Mouse (Mus musculus) forebrain, postnatal 0 days (tissue): Measurements from ENCODE around the gene Asb1. TPM values are rescaled to one million over a fixed set of nuclear protein-coding genes. Genes with fewer than 3 reads are reported as not detected.

Source experiments
- ATAC-seq: fragments of 200-750 bp; cut with Nextera tagmentation; 2 replicates; pipeline ENCODE4 v1.8.0; 2017; ENCODE audit warnings: mild to moderate bottlenecking, moderate library complexity
- DNase-seq: peaks from one replicate; pipeline ENCODE4 v3.0.0-alpha.2; 2015
- H3K27ac ChIP-seq: fragments of 300-500 bp; sonication (generic); 2 replicates; pipeline ENCODE4 v1.5.1; 2014; ENCODE audit warnings: low read depth, mild to moderate bottlenecking, antibody characterized with exemption, low read length, moderate library complexity, mixed read lengths
- H3K27me3 ChIP-seq: fragments of 300-500 bp; sonication (generic); 2 replicates; pipeline ENCODE4 v1.6.1; 2014; ENCODE audit warnings: mild to moderate bottlenecking, low read length, mixed read lengths; ENCODE audit not compliant: insufficient read depth
- H3K36me3 ChIP-seq: fragments of 300-500 bp; sonication (generic); 2 replicates; pipeline ENCODE4 v1.6.1; 2014; ENCODE audit warnings: mild to moderate bottlenecking, moderate library complexity; ENCODE audit not compliant: insufficient read depth
- H3K4me1 ChIP-seq: fragments of 300-500 bp; sonication (generic); 2 replicates; pipeline ENCODE4 v1.6.1; 2014; ENCODE audit warnings: antibody characterized with exemption; ENCODE audit not compliant: insufficient read depth
- H3K4me2 ChIP-seq: fragments of 300-500 bp; sonication (generic); 2 replicates; pipeline ENCODE4 v1.6.1; 2014; ENCODE audit warnings: low read depth, mild to moderate bottlenecking, moderate library complexity
- H3K4me3 ChIP-seq: fragments of 300-500 bp; sonication (generic); 2 replicates; pipeline ENCODE4 v1.5.1; 2014; ENCODE audit warnings: low read depth, low read length, mixed read lengths
- H3K9ac ChIP-seq: fragments of 300-500 bp; sonication (generic); 2 replicates; pipeline ENCODE4 v1.6.1; 2014; ENCODE audit warnings: mild to moderate bottlenecking
- H3K9me3 ChIP-seq: fragments of 300-500 bp; sonication (generic); 2 replicates; pipeline ENCODE4 v1.6.1; 2016; ENCODE audit warnings: low read length
- CTCF ChIP-seq: sonication (generic); IDR thresholded peaks from 2 replicates; pipeline ENCODE4 v1.5.1; 2016; ENCODE audit warnings: antibody characterized with exemption, control low read depth, low read depth
- WGBS: fragments of 180-500 bp; shearing (Covaris S2); extraction: QIAGEN DNeasy Blood & Tissue Kit; methylation state at CpG from one replicate; pipeline ENCODE4 v1.1.7; 2014; 5-methylcytosine and 5-hydroxymethylcytosine counted together
- polyA plus RNA-seq: library from polyadenylated mRNA; unstranded; fragments of >200 nt; fragmentation: Nextera tagmentation; extraction: Ambion mirVana; gene quantifications from 2 replicates; pipeline ENCODE4 v1.2.1, GENCODE M21; 2015
- total RNA-seq: library from RNA; depleted of rRNA; stranded (reverse); fragments of >200 nt; gene quantifications from 2 replicates; pipeline ENCODE4 v1.2.3, GENCODE M21; 2014

The Asb1 gene
- total and polyA plus RNA-seq, 2 experiments from 2014 or later, result 8.3 to 31.1 TPM

GRCm38 (mm10) chr1:91533961-91534723, 6.2 kb upstream of the Asb1 start:
- Histone ChIP-seq H3K9ac (no peak overlapping the region), H3K4me2 (no peak overlapping the region), H3K9me3 (no peaks in the 10 kb centered on the region), H3K4me1 (no peaks in the 10 kb centered on the region), H3K4me3 (no peak overlapping the region), H3K27me3 (no peaks in the 10 kb centered on the region), H3K27ac (no peak overlapping the region), H3K36me3 (peaks cover 8% of the 10 kb centered on the region)
- ATAC-seq, result no peak
- DNase-seq, result no peak
- 0 out of 2 replicates have a peak, but pooled peaks have one; percentile 2 for TF ChIP-seq CTCF
- 80% methylated on average over 19 of the region's 19 CpGs for WGBS

- Histone ChIP-seq H3K27ac (no peak overlapping the region), H3K4me2 (no peak overlapping the region), H3K36me3 (no peaks in the 10 kb centered on the region), H3K27me3 (no peaks in the 10 kb centered on the region), H3K4me1 (peaks cover 12% of the 10 kb centered on the region; the same call in 1 of the 2 replicates), H3K9ac (no peak overlapping the region), H3K4me3 (no peak overlapping the region), H3K9me3 (no peaks in the 10 kb centered on the region)
- no peak for TF ChIP-seq CTCF
- 24% methylated on average over 22 of the region's 22 CpGs for WGBS
- ATAC-seq, result no peak
- no peak for DNase-seq
These were observed 2.4 kb upstream of the Asb1 start for GRCm38 (mm10) chr1:91537786-91538569.

DNA sequence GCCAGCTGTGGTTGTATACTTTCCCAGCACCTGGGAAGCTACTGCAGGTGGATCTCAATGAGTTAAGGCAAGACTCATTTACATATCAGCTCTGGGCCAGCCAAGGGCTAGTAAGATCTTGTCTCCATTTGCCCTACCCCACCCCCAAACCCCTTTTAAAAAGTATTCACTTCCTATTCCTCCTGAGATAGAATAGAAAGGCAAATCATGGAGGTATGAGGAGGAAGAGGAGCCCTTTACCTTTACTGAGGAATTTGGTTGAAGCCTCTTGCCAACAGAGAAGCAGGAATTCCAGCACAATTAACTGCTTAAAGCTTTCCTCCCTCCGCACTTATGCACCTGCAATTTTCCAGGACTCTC, 1.8 kb upstream of the Asb1 start:
- ATAC-seq, result no peak

DNA sequence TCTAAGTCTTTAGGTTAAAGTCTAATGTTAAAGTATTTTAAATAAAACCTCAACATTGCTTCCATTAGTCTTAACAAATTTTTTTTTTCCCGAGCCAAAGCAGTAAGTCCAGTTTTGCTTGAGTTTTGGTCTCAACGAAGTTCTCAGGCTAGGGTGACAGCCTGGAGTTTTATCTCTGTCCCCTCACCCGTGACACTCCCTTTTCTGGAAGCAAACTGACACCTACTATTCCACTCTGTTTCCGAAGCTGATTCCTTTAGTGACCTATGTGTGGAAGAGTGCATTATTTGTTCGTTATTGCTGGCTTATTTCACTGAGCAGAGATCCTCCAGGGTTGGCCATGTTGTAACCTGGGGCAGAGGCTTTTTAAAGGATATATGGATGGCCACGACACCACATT, 1.1 kb upstream of the Asb1 start:
- H3K27me3 ChIP-seq, result no peaks in the 10 kb centered on the region
- ATAC-seq (no peak), DNase-seq (no peak)
- peak overlapping the region; percentile 97; the same call in 1 of the 2 replicates for H3K4me2 ChIP-seq
- no peak overlapping the region for H3K4me3 ChIP-seq
- 28% methylated on average over 6 of the region's 6 CpGs for WGBS
- H3K9me3 ChIP-seq, result no peaks in the 10 kb centered on the region
- peaks cover 12% of the 10 kb centered on the region; the same call in 1 of the 2 replicates for H3K4me1 ChIP-seq
- no peak overlapping the region for H3K27ac ChIP-seq
- TF ChIP-seq CTCF, result no peak
- H3K9ac ChIP-seq, result 0 out of 2 replicates have a peak overlapping the region, but pooled peaks have one; percentile 73
- H3K36me3 ChIP-seq, result peaks cover 3% of the 10 kb centered on the region; the same call in 1 of the 2 replicates

More for the DNA sequence above, 1.8 kb upstream of the Asb1 start:
- H3K4me2 ChIP-seq, result no peak overlapping the region
- WGBS, result 44% methylated on average over 1 of the region's 1 CpGs
- DNase-seq, result no peak
- H3K27me3 ChIP-seq, result no peaks in the 10 kb centered on the region
- no peaks in the 10 kb centered on the region for H3K36me3 ChIP-seq
- H3K27ac ChIP-seq, result no peak overlapping the region
- H3K4me3 ChIP-seq, result no peak overlapping the region
- TF ChIP-seq CTCF, result no peak
- peaks cover 12% of the 10 kb centered on the region; the same call in 1 of the 2 replicates for H3K4me1 ChIP-seq
- H3K9ac ChIP-seq, result no peak overlapping the region
- no peaks in the 10 kb centered on the region for H3K9me3 ChIP-seq

- H3K9me3 ChIP-seq, result no peaks in the 10 kb centered on the region
- peak overlapping the region; percentile 73 for H3K9ac ChIP-seq
- H3K36me3 ChIP-seq, result peaks cover 7% of the 10 kb centered on the region
- peak overlapping the region; percentile 97 for H3K4me2 ChIP-seq
- no peak for TF ChIP-seq CTCF
- H3K27ac ChIP-seq, result no peak overlapping the region
- no peak for DNase-seq
- H3K27me3 ChIP-seq, result no peaks in the 10 kb centered on the region
- H3K4me3 ChIP-seq, result peak overlapping the region; percentile 93
- ATAC-seq, result no peak
- WGBS, result 2% methylated on average over 22 of the region's 22 CpGs
- peaks cover 12% of the 10 kb centered on the region; the same call in 1 of the 2 replicates for H3K4me1 ChIP-seq
These were observed 557 bp upstream of the Asb1 start for GRCm38 (mm10) chr1:91539704-91540270.

DNA sequence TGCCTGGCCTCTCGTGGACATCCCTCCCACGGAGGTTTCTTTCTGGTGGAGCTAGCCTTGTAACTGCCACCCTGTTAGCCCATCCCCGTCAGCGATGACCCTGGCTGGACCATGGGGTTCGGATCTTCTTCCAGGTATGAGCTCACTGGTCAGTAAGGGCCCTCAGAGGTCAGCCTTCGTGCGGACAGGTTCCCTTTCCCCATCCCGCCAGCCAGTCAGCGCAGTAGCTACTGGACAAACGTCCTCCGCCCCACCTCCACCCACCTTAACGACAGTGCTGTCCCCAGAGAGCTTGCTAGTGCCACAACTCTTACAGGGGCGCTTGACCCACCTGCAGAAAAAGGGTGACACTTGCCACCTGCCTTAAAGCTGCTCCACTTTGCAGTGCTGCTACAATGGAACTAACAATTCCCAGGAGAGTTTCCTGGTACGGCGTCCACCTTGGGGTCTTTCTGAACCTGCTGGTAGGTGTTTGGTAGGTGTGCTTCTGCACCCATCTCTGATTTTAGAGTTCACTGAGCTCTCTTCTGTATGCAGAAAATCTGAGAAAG, 773 bp downstream of the Asb1 start:
- H3K27ac ChIP-seq, result no peak overlapping the region
- ATAC-seq, result no peak
- peak overlapping the region; percentile 97 for H3K4me2 ChIP-seq
- no peak for TF ChIP-seq CTCF
- no peaks in the 10 kb centered on the region for H3K9me3 ChIP-seq
- peaks cover 12% of the 10 kb centered on the region; the same call in 1 of the 2 replicates for H3K4me1 ChIP-seq
- no peaks in the 10 kb centered on the region for H3K27me3 ChIP-seq
- H3K4me3 ChIP-seq, result peak overlapping the region; percentile 93
- peaks cover 16% of the 10 kb centered on the region for H3K36me3 ChIP-seq
- WGBS, result 15% methylated on average over 15 of the region's 15 CpGs
- DNase-seq, result no peak
- peak overlapping the region; percentile 73 for H3K9ac ChIP-seq
